Mouse (Mus musculus): ENCODE measurements around the gene Gm4869.
"Not testable (repeated sequence)": the region's sequence is repeated elsewhere in the genome, so short reads cannot be mapped to it uniquely, and the experiment has no call there.

The Gm4869 gene

DNA sequence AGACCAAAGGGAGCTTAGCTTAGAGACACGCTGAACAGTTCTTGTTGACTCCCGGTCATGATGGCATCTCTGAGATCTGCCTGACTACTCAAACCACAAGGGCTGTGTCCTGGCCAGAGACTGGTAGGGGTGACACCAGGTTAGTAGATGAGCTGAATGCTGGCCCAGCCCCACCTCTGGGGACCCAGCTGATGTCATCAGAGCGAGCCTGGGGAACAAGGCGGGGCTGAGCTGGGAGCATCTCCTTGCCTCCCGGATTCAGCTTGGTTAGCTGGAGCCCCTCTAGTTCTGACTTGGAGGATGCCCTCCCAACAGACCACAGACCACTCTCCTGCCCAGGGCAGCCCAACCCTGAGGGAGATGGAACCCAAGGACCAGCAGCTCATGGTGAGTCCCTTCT, at the start of gene Gm4869:
Gm4869 (plus strand) TSS at position 301 of the 400 bp plus-strand sequence.
- DNase-seq (ENCODE audit: low spot score): no peak

DNA sequence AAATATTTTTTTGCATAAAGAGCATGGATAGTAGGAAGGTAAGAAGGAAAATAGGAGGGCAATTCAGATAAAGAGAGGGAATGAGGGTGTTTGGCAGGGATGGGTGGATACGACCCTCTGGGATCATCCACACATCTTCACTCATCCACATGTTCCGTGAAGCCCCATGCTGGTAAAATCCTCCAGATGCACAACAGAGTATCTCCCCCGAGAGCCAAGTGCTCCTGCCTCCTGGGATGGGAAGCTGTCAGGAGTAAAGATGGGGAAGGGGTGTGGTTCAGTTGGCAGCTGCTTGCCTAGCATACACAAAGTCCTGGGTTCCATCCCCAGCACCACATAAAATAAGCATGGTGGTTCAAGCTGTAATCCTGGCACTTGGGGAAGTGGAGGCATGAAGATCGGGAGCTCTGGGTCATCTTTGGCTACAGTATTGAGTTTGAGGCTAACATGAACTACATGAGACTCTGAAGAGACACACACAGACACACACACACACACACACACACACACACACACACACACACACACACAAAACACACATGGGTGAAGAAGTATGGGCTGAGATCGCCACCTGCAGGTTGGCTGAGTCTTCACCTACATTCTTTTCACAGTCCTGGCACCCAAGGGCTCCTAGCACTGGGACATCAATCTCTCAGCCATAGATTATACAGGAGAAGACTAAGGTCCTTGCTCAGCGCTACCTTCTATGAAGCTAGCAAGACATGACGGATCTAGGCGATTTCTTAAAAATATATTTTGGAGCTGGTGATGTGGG, 49.1 kb upstream of the Gm4869 start:
- no peak for DNase-seq (ENCODE audit: low spot score)

DNA sequence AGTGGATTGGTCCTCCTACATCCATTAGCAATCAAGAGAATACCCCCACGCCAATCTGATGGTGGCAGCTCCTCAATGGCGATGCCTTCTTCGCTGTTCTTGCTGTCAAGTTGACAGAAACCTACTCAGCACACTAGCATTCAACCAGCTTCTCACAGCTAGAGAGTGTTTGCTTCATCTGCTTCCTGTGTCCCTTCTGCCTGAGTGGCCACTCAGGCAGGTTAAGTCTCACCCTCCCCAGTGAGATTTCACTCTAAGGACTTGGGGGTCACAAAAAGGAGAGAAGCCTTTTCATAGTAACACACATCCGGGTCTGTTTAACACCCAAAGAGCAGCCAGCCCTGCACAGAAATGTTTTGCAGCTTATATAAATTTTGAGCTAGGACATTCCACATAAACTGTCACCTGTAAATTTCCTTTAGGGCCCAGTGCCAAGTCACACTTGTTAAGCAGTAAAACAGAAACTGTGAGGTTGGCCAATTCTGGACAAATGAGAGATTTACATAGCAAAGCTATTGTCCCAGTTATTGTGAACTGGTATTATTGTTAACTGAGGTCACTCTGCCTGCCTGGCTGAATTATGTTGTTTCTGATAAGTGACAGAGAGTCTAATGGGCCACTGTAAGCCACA, 42.7 kb upstream of the Gm4869 start:
- no peak for DNase-seq (ENCODE audit: low spot score)

DNA sequence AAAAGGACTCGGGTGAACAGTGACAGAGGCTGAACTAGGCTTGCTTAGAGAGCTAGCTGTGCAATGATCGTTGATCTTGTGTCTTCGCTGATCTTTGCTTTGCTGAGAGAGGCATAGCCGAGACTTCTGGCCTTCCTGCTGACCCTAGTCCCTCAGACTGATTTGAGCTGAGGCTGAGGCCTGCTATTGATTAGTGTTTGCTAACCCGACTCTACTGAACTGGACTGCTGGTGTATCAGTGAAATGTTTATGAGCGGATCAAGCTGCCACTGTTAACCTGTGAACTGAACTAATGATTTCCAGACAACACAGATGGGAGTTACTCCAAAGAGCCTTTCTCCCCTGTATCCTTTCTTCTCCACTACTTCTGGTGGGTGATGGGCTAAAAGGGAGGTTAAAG, 40.3 kb upstream of the Gm4869 start:
- no peak for DNase-seq (ENCODE audit: low spot score)

DNA sequence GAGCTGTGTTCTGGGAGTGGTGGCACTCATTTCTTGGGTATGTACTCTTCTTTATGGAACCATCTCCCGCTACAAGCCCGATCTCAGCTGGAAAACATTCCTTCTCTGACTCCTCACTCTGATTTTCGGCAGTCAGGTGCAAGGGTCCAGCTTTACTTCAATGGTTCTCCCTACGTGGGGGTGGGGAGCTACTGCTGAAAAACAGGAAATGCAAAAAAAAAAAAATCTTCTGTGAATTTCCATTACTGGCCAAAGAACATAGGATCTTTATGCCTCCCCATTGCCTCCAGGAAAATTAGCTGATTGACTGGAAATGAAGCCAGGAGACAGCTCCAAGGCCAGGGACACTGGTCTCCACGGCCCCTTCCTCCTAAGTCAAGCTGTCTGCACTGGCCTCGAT, 38.8 kb upstream of the Gm4869 start:
- DNase-seq (ENCODE audit: low spot score): no peak

DNA sequence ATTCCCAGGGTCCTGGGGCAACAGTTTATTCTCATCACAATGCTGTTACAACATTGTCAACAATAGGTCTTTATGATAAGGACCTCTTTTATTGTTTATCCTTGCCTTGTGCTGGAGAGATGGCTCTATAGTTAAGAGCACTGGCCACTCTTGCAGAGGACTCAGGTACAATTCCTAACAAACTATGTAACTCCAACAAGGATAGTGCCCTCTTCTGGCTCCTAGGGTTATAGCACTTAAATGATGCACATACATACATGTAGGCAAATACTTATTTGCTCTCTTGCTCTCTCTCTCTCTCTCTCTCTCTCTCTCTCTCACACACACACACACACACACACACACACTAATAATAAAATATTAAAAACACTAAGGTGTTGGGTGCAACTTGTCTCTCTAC, 36.6 kb upstream of the Gm4869 start:
- DNase-seq (ENCODE audit: low spot score): no peak

DNA sequence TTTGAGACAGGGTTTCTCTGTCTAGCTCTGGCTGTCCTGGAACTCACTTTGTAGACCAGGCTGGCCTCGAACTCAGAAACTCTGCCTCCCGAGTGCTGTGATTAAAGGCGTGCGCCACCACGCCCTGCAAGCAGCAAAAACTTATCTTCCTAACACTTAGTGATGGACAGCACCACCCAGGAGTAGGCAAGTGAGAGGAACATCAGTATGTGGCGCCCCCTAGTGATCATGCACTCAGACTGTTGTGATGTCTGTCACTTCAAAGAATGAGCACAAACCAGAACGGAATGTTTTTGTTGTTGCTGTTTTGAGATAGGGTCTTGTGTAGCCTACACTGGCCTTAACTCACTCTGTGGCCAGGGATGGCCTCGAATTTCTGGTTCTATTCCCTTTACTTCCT, 34.1 kb upstream of the Gm4869 start:
- peak; percentile 37 for DNase-seq (ENCODE audit: low spot score)

DNA sequence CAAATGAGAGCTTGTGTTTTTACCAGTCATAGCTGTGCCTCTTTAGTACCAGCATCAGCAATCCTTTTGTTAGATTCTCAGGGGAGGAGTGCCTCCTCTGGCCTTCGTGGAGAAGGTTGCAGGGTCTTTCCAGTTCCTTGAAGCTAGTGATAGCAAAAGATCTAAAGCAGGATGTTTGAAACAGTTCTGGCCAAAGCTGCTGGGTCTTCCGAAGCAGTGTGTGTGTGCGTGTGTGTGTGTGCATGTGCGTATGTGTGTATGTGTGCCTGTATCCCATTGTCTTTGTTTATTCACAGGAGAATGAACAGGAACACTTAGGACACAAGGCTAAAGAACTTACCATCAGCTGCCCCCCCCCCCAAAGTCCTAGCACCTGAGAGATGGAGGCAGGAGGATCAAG, 30.8 kb upstream of the Gm4869 start:
- DNase-seq (ENCODE audit: low spot score): no peak

DNA sequence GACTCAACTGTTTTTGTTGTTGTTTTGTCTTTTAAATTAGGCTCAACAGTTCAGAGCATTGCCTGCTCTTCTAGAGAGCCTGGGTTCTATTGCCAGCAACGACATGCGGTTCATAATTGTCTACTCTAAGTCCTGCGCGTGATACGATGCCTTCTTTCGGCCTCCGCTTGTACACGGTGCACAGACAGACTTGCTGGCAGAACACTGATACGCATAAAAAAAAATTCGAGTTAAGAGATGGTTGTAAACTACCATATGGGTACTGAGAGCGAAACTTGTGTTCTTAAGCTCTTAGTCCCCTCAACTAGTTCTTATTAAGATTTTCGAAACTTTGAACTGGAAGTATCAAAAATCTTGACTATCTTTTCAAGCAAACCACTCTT, 27.3 kb upstream of the Gm4869 start:
- DNase-seq (ENCODE audit: low spot score): no peak

DNA sequence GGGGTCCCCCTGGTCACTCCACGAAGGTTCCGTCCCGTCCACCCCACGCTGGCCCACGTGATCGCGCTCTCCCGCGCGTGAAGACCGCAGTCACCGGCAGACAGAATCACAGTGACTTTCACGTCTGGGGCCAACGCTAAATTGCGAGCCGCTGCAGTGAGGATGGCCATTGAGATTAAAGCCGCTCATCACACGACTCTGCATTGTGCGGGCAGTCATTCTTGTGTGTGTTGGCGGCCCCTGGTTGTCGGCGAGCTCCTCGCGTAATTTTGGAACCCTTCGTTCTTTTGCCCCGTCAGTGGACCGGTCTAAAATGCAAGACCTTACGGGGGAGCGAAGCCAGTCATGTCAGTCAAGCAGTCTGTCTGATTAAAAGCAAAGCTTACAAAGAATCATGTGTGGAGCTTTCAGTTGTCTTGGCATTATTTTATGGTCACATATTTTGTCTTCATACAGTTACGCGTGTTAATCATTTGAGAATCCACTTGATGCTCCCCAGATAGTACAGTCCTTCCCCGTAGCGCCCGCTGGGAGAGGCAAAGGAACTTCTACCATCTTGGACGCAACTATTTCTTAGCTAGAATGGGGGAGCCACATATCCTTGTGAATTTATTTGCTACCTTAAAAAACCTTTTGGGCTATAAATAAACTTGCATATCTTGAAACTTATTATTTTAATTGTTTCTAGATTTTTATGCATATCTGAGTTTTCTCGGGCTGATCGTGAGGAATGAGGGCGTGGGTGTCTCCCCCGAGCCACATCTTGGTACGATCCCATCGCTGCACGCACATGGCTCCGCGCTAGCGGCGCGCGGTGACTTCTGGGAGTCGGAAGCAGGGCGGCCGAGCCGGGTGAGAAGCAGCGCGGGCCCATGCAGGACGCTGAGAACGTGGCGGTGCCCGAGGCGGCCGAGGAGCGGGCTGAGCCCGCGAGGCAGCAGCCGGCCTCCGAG, 26.7 kb upstream of the Gm4869 start, which contains the start of gene Eif3b:
Eif3b (plus strand) TSS at position 840 of the 953 bp plus-strand sequence.
- DNase-seq (ENCODE audit: low spot score): peak; percentile 78

DNA sequence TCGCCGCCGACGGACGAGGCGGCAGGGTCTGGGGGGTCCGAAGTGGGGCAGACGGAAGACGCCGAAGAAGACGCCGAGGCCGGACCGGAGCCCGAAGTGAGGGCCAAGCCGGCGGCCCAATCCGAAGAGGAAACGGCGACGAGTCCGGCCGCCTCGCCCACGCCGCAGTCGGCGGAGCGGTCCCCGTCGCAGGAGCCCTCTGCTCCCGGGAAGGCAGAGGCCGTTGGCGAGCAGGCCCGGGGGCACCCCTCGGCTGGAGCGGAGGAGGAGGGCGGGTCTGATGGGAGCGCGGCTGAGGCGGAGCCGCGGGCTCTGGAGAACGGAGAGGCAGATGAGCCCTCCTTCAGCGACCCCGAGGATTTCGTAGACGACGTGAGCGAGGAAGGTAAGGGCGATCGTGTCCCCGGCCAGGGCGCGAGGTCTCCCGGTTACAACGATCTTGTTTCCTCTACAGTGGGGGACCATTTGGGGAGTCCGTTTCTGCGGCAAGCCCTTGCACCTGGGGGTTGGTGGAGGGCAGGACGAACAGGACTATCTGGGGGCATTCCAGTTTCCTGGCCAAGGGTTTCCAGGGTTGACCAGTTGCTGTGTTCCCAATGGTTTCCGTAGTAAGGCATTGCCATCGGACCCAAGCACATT, 25.9 kb upstream of the Gm4869 start:
- peak; percentile 17 for DNase-seq (ENCODE audit: low spot score)

DNA sequence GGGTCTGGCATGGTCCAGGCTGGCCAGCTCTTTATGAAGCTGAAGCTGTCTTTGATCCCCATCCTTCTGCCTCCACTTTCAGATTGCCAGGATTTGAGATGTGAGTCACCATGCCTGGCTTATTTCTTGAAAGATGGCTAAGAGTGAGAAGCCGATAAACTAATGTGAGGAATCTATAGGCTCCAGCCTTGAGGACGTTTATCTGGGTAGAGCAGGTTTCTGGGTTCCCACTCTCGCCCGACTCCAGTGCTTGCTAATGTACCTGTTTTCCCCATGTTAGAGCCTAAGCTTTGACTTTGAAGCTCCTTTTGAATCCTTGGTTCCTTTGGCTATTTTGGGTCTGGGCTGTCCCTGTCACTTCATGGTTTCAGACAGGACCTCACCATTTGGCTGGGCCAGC, 24.8 kb upstream of the Gm4869 start:
- DNase-seq (ENCODE audit: low spot score): no peak

DNA sequence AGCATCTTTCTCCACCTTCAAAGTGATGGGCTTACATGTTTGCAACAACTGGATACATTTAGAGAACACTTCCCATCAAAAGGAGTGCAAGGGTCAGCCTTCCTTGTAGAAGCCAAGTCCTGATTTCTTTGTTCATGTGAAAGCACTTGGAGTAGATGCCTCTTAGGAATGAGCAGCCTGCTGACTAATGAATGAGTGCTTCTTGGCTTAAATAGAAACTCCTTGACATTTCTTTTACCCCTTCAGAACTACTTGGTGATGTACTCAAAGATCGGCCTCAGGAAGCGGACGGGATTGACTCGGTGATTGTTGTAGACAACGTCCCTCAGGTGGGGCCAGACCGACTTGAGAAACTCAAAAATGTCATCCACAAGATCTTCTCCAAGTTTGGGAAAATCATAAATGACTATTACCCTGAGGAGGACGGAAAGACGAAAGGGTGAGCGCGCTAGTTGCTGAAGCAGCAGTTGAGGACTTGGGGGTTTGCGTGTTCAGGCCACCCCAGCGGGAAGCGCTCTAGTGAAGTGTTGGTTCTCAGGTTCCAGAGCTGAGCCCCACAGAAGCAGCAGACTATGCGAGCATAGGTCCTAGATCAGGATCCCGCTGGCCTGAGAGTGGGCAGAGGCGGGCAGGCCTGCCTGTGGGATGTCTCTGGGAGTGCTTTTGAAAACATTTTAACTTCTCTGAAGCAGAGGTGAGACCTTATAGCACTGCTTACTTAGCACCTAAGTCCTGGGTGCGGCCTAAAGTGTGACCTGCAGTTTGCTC, 20.2 kb upstream of the Gm4869 start:
- DNase-seq (ENCODE audit: low spot score): no peak

DNA sequence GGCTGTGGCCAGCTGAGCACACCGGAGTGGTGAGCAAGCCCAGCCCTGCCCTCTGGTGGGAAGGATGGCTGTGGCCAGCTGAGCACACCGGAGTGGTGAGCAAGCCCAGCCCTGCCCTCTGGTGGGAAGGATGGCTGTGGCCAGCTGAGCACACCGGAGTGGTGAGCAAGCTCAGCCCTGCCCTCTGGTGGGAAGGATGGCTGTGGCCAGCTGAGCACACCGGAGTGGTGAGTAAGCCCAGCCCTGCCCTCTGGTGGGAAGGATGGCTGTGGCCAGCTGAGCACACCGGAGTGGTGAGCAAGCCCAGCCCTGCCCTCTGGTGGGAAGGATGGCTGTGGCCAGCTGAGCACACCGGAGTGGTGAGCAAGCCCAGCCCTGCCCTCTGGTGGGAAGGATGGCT, 6.3 kb upstream of the Gm4869 start:
- not testable (repeated sequence) for DNase-seq (ENCODE audit: low spot score)

DNA sequence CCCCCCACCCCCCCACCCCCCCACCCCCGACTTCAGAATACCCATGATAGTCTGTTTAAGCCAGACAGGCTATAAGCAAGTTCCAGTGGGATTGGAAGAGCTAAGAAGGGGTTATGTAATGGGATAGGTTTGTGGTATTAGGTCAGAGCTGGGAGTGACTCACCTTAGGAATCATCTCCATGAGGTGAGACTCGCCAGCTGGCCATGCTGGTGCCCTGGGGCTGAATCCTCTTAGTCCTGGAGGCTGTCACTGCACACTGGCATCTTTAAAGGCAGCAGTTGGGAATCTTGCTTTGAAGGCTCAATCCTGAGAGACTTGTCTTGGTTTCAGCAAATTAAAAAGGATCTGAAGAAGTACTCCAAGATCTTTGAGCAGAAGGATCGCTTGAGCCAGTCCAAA, 4.0 kb upstream of the Gm4869 start:
- no peak for DNase-seq (ENCODE audit: low spot score)

DNA sequence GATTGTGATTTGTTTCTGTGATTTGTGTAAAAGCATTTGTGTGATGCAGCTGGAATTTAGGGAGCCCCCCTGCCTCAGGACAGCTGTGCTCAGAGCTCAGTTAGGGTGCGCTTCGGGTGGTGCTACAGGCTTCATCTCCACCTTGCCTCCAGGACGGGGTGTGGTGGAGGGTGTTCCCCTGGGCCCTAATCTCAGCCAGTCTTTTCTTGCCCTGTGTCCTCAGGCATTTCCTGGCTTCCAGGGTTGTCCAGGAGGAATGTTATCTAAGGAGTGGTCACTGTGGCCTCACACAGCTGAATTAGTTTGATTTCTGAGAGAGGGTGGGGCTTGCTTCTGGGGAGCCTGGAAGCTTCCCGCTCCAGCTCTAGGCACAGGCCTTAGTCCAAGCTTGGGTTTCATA, 1.4 kb upstream of the Gm4869 start:
- DNase-seq (ENCODE audit: low spot score): no peak

DNA sequence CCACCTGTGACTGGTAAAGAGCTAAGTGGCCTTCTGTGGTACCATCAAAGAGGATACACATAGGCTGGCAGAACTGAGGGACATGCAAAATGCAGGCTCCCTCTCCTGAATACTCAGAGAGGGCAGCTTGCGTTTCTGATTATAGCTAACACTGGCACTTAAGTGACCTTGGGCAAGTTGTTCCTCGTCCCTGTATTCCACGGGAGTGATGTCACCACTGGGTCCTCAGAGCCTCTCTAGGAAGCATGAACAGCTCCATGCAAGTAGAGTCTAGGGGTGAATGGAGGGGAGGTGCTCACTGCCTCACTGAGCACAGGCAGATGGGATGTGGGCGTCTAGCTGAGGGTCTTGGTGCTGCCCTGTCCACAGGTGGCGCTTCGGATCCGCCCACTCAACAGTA, 609 bp downstream of the Gm4869 start:
- no peak for DNase-seq (ENCODE audit: low spot score)

DNA sequence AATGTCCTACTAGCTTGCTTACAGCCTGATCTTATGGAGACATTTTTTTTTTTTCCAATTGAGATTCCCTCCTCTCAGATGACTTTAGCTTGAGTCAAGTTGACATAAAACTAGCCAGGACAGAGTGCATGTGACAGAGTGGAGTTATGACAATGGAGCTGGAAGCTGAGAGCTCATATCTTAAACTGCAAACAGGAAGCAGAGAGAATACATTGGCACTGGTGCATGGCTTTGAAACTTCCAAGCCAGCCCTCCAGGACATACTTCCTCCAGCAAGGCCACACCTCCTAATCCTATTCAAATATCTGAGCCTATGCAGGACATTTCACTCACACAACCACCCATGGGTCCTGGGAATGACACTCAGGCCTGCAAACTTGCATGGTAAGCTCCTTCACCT, 9.0 kb downstream of the Gm4869 start:
- DNase-seq (ENCODE audit: low spot score): no peak

DNA sequence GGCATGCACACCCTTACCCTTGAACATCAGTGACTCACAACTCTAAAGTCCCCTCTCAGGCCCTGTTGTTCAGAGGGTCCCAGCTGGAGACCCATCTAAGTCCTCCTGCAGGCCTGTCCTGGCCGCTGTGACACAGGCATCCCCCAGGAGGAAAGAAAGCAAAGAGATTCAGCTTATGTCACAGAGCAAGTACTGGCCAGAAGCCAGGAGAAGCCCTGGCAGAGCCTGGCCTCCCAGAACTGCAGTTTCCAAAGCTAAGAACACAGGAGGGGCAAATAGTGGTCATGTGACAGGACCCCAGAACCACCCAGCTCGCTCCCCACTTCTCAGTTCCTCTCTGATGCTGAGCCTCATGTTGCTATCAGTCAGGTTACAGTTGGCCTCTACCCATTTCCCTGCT, 10.0 kb downstream of the Gm4869 start:
- DNase-seq (ENCODE audit: low spot score): no peak

DNA sequence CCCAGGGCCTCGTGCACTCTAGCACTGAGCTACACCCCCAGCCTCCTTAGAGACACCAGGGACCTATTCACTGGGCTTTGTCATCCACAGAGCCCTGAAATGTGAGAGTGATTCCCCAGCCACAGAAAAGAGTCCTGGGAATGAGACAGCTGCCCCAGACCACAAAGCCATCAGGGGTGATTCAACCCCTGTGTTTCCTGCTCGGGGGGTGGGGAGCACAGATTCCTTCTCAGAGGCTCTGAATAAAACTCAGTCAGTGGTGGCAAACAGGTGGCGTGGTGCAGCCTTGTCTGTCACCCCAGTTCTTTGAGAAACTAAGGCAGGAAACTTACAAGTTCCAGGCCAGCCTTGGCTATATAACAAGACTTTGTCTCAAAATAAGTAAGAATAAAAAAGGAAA, 16.0 kb downstream of the Gm4869 start:
- DNase-seq (ENCODE audit: low spot score): no peak

DNA sequence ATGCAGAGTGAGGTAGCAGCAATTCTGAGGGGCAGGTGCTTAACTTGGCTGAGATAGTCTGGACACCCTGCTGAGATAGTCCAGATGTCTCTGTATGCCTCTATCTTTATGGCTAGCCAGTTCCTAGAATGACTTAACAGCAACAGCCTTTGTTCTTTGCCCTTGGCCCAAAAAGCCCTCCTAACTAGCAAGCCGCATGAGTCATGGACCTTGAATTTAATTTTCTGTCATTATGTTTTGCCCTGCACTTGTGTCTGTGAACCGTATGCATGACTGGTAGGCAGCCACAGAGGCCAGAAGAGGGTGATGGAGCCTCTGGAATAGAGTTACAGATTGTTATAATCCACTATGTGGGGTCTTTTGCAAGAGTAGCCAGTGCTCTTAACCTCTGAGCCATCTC, 17.7 kb downstream of the Gm4869 start:
- DNase-seq (ENCODE audit: low spot score): not testable (repeated sequence)
